In genomic region chr2:46468936-46469629, GRCm38 (mm10) we compare ENCODE assay signal across 21 mouse cellular contexts.
DNase-seq lines count a peak whose midpoint lies in the region; ATAC-seq and TF ChIP-seq lines count a peak whose summit lies in the region.
"Had no signal": no experiment of that assay in that cellular context is flagged by ENCODE, and none has a peak within 500 bp of the region (broad histone marks: within the 10 kb centered on the region; RNA-seq: fewer than 3 reads in every experiment).

No protein-coding gene starts in this region.

- 0 out of 2 replicates have a peak, but pooled peaks have one; percentile 27 for ATAC-seq in hindbrain, embryonic 11.5 days (ENCODE audit: low FRiP score)
- ATAC-seq in hindbrain, postnatal 0 days, result no peak
- ATAC-seq in midbrain, embryonic 13.5 days, result peak; percentile 34; the same call in 1 of the 2 replicates
- ATAC-seq in midbrain, embryonic 14.5 days (ENCODE audit: low FRiP score, low TSS enrichment), result no peak
- ATAC-seq: forebrain, embryonic 16.5 days; inflammation-experienced regulatory T-cells, adult 6 months had no signal

- no peaks in the 10 kb centered on the region for H3K9me3 ChIP-seq in hindbrain, embryonic 11.5 days (ENCODE audit: control insufficient read depth, low read length)
- no peaks in the 10 kb centered on the region for H3K9me3 ChIP-seq in hindbrain, postnatal 0 days (ENCODE audit: low read length)
- no peaks in the 10 kb centered on the region for H3K9me3 ChIP-seq in midbrain, embryonic 13.5 days
- no peaks in the 10 kb centered on the region for H3K9me3 ChIP-seq in midbrain, embryonic 14.5 days (ENCODE audit: control insufficient read depth, low read length)
- H3K9me3 ChIP-seq: embryonic facial prominence, embryonic 13.5 days; heart, embryonic 10.5 days; hindbrain, embryonic 15.5 days had no signal

- H3K4me3 ChIP-seq in hindbrain, embryonic 11.5 days (ENCODE audit: low read depth, low read length), result no peak overlapping the region
- no peak overlapping the region for H3K4me3 ChIP-seq in hindbrain, postnatal 0 days (ENCODE audit: low read length)
- no peak overlapping the region for H3K4me3 ChIP-seq in midbrain, embryonic 13.5 days (replicated peaks)
- H3K4me3 ChIP-seq in midbrain, embryonic 14.5 days (replicated peaks; ENCODE audit: low read depth, low read length), result no peak overlapping the region
- H3K4me3 ChIP-seq: embryonic facial prominence, embryonic 13.5 days; heart, embryonic 10.5 days; hindbrain, embryonic 15.5 days had no signal

- no peaks in the 10 kb centered on the region for H3K36me3 ChIP-seq in hindbrain, embryonic 11.5 days (ENCODE audit: control insufficient read depth, insufficient read depth, low read length)
- H3K36me3 ChIP-seq in hindbrain, postnatal 0 days (ENCODE audit: insufficient read depth, low read length), result no peaks in the 10 kb centered on the region
- no peaks in the 10 kb centered on the region for H3K36me3 ChIP-seq in midbrain, embryonic 13.5 days
- no peaks in the 10 kb centered on the region for H3K36me3 ChIP-seq in midbrain, embryonic 14.5 days (ENCODE audit: control insufficient read depth, insufficient read depth, low read length)
- H3K36me3 ChIP-seq: embryonic facial prominence, embryonic 13.5 days; heart, embryonic 10.5 days; hindbrain, embryonic 15.5 days had no signal

- H3K4me1 ChIP-seq in hindbrain, embryonic 11.5 days (replicated peaks; ENCODE audit: control insufficient read depth, insufficient read depth, low read length), result no peaks in the 10 kb centered on the region
- H3K4me1 ChIP-seq in hindbrain, postnatal 0 days (ENCODE audit: insufficient read depth, low read length), result 0 out of 2 replicates have a peak, but pooled peaks cover 3% of the 10 kb centered on the region
- 0 out of 2 replicates have a peak, but pooled peaks cover 6% of the 10 kb centered on the region for H3K4me1 ChIP-seq in midbrain, embryonic 13.5 days (replicated peaks)
- H3K4me1 ChIP-seq in midbrain, embryonic 14.5 days (ENCODE audit: control insufficient read depth, insufficient read depth, low read length), result no peaks in the 10 kb centered on the region
- H3K4me1 ChIP-seq: heart, embryonic 10.5 days had no signal

- H3K27me3 ChIP-seq in hindbrain, embryonic 11.5 days (ENCODE audit: control insufficient read depth, insufficient read depth, low read length), result no peaks in the 10 kb centered on the region
- H3K27me3 ChIP-seq in hindbrain, postnatal 0 days (ENCODE audit: insufficient read depth, low read length), result no peaks in the 10 kb centered on the region
- no peaks in the 10 kb centered on the region for H3K27me3 ChIP-seq in midbrain, embryonic 13.5 days
- H3K27me3 ChIP-seq in midbrain, embryonic 14.5 days (ENCODE audit: control insufficient read depth, insufficient read depth, low read length), result no peaks in the 10 kb centered on the region
- H3K27me3 ChIP-seq: CH12.LX; embryonic facial prominence, embryonic 13.5 days; hindbrain, embryonic 15.5 days had no signal

- DNase-seq in hindbrain, embryonic 11.5 days (ENCODE audit: low spot score), result no peak
- DNase-seq in hindbrain, postnatal 0 days (ENCODE audit: low spot score), result no peak
- no peak for DNase-seq in midbrain, embryonic 14.5 days
- peak; percentile 4 for DNase-seq in brain, adult 2 months (ENCODE audit: low read depth, low spot score)
- peak; percentile 7 for DNase-seq in retina, postnatal 1 day
- DNase-seq in left cerebral cortex, adult 9 months (ENCODE audit: low spot score in 2 of 2), result no peak
- DNase-seq: adrenal gland, postnatal 10 days; cerebellum, adult 18-20 months; cerebellum, adult 9-11 months; cerebellum, postnatal 36 days; gastrocnemius, postnatal 10 days; heart, adult 18-20 months; heart, postnatal 10 days; heart, postnatal 4 days had no signal

- TF ChIP-seq CTCF in hindbrain, postnatal 0 days (IDR thresholded peaks at IDR 0.05; ENCODE audit: low read depth), result no peak

- H3K9ac ChIP-seq in hindbrain, embryonic 11.5 days (ENCODE audit: low read depth, low read length), result no peak overlapping the region
- H3K9ac ChIP-seq in hindbrain, postnatal 0 days (replicated peaks; ENCODE audit: low read length), result no peak overlapping the region
- no peak overlapping the region for H3K9ac ChIP-seq in midbrain, embryonic 13.5 days (replicated peaks)
- no peak overlapping the region for H3K9ac ChIP-seq in midbrain, embryonic 14.5 days (replicated peaks; ENCODE audit: low read length)
- H3K9ac ChIP-seq: embryonic facial prominence, embryonic 13.5 days; hindbrain, embryonic 15.5 days had no signal

- no peak overlapping the region for H3K27ac ChIP-seq in hindbrain, embryonic 11.5 days (ENCODE audit: low read depth, low read length)
- no peak overlapping the region for H3K27ac ChIP-seq in hindbrain, postnatal 0 days
- H3K27ac ChIP-seq in midbrain, embryonic 13.5 days, result no peak overlapping the region
- no peak overlapping the region for H3K27ac ChIP-seq in midbrain, embryonic 14.5 days (replicated peaks; ENCODE audit: low read depth, low read length)
- H3K27ac ChIP-seq: embryonic facial prominence, embryonic 13.5 days; heart, embryonic 10.5 days; hindbrain, embryonic 15.5 days had no signal

- 79% methylated on average over 5 of the region's 5 CpGs for WGBS in hindbrain, embryonic 11.5 days
- WGBS in hindbrain, postnatal 0 days, result 81% methylated on average over 5 of the region's 5 CpGs
- 48% methylated on average over 5 of the region's 5 CpGs for WGBS in midbrain, embryonic 13.5 days
- WGBS in midbrain, embryonic 14.5 days, result 49% methylated on average over 5 of the region's 5 CpGs

- no peak overlapping the region for H3K4me2 ChIP-seq in hindbrain, embryonic 11.5 days (replicated peaks; ENCODE audit: low read depth, low read length)
- H3K4me2 ChIP-seq in hindbrain, postnatal 0 days (ENCODE audit: low read depth, low read length), result no peak overlapping the region
- no peak overlapping the region for H3K4me2 ChIP-seq in midbrain, embryonic 13.5 days (replicated peaks)
- H3K4me2 ChIP-seq in midbrain, embryonic 14.5 days (ENCODE audit: low read length), result no peak overlapping the region
- H3K4me2 ChIP-seq: embryonic facial prominence, embryonic 13.5 days; hindbrain, embryonic 15.5 days had no signal

Comparison
In these comparisons a context has a peak if more than half of its experiments do, and no peak if none do; other contexts are left out.
1. ATAC-seq: peak in hindbrain, embryonic 11.5 days (single experiment) and midbrain, embryonic 13.5 days (single experiment); none in hindbrain, postnatal 0 days (single experiment) and midbrain, embryonic 14.5 days (single experiment).
2. DNase-seq: peak in brain, adult 2 months (single experiment) and retina, postnatal 1 day (single experiment); none in hindbrain, embryonic 11.5 days (single experiment), hindbrain, postnatal 0 days (single experiment), midbrain, embryonic 14.5 days (single experiment) and left cerebral cortex, adult 9 months (0 of 2).